Mouse (Mus musculus) intestine, postnatal 0 days (tissue): ENCODE results near the gene Setd2. TPM values are rescaled to one million over a fixed set of nuclear protein-coding genes. Genes with fewer than 3 reads are reported as not detected.
A peak's percentile ranks its signal among the peaks of the same experiment; 100 is the strongest.

Experiments used
- ATAC-seq: fragments of 200-750 bp; cut with Nextera tagmentation; 2 replicates; pipeline ENCODE4 v1.8.0; 2017; ENCODE audit warnings: mild to moderate bottlenecking, moderate TSS enrichment, moderate library complexity
- H3K27ac ChIP-seq: fragments of 300-500 bp; sonication (generic); 2 replicates; pipeline ENCODE4 v1.5.1; 2014; ENCODE audit warnings: mild to moderate bottlenecking, low read depth, low read length, moderate library complexity
- H3K27me3 ChIP-seq: fragments of 300-500 bp; sonication (generic); replicated peaks from 2 replicates; pipeline ENCODE4 v1.6.1; 2014; ENCODE audit warnings: low read length, mixed read lengths; ENCODE audit not compliant: control insufficient read depth, insufficient read depth
- H3K36me3 ChIP-seq: fragments of 300-500 bp; sonication (generic); 2 replicates; pipeline ENCODE4 v1.6.1; 2014; ENCODE audit warnings: mild to moderate bottlenecking, moderate library complexity; ENCODE audit not compliant: control insufficient read depth, insufficient read depth
- H3K4me1 ChIP-seq: fragments of 300-500 bp; sonication (generic); replicated peaks from 2 replicates; pipeline ENCODE4 v1.6.1; 2014; ENCODE audit warnings: antibody characterized with exemption, low read length, mixed read lengths; ENCODE audit not compliant: control insufficient read depth, insufficient read depth
- H3K4me2 ChIP-seq: fragments of 300-500 bp; sonication (generic); replicated peaks from 2 replicates; pipeline ENCODE4 v1.6.1; 2014; ENCODE audit warnings: low read depth, mild to moderate bottlenecking, moderate library complexity
- H3K4me3 ChIP-seq: fragments of 300-500 bp; sonication (generic); 2 replicates; pipeline ENCODE4 v1.5.1; 2014; ENCODE audit warnings: low read depth, low read length
- H3K9ac ChIP-seq: fragments of 300-500 bp; sonication (generic); 2 replicates; pipeline ENCODE4 v1.6.1; 2014; ENCODE audit warnings: mild to moderate bottlenecking, low read depth, low read length
- H3K9me3 ChIP-seq: fragments of 300-500 bp; sonication (generic); 2 replicates; pipeline ENCODE4 v1.6.1; 2016; ENCODE audit warnings: mixed run types; ENCODE audit not compliant: control insufficient read depth
- CTCF ChIP-seq: sonication (generic); IDR thresholded peaks from 2 replicates; pipeline ENCODE4 v1.5.1; 2016; ENCODE audit warnings: low read depth, mild to moderate bottlenecking, control low read depth, antibody characterized with exemption, moderate library complexity
- WGBS: fragments of 180-500 bp; shearing (Covaris S2); extraction: QIAGEN DNeasy Blood & Tissue Kit; methylation state at CpG from one replicate; pipeline ENCODE4 v1.1.7; 2014; 5-methylcytosine and 5-hydroxymethylcytosine counted together
- polyA plus RNA-seq: library from polyadenylated mRNA; unstranded; fragments of >200 nt; fragmentation: Nextera tagmentation; extraction: Ambion mirVana; gene quantifications from 2 replicates; pipeline ENCODE4 v1.2.1, GENCODE M21; 2015

Gene Setd2
- polyA plus RNA-seq, 1 experiment from 2014 or later, result 12.4 TPM

GRCm38 (mm10) chr9:110654726-110655650 lies 122.6 kb downstream of the Setd2 start:
- no peak for ATAC-seq
- no peaks in the 10 kb centered on the region for H3K9me3 ChIP-seq
- no peak for TF ChIP-seq CTCF
- H3K27ac ChIP-seq, result 0 out of 2 replicates have a peak overlapping the region, but pooled peaks have one; percentile 72
- H3K4me1 ChIP-seq, result peaks cover 7% of the 10 kb centered on the region; the same call in 1 of the 2 replicates
- peak overlapping the region; percentile 98 for H3K4me2 ChIP-seq
- WGBS, result 81% methylated on average over 19 of the region's 19 CpGs
- no peaks in the 10 kb centered on the region; the same call in 1 of the 2 replicates for H3K27me3 ChIP-seq
- H3K9ac ChIP-seq, result no peak overlapping the region
- H3K36me3 ChIP-seq, result no peaks in the 10 kb centered on the region; the same call in 1 of the 2 replicates
- no peak overlapping the region for H3K4me3 ChIP-seq

- WGBS, result 68% methylated on average over 10 of the region's 10 CpGs
- Histone ChIP-seq H3K9me3 (no peaks in the 10 kb centered on the region), H3K4me3 (no peak overlapping the region; the same call in 1 of the 2 replicates), H3K4me1 (peaks cover 7% of the 10 kb centered on the region; the same call in 1 of the 2 replicates), H3K27ac (peak overlapping the region; percentile 55), H3K36me3 (no peaks in the 10 kb centered on the region; the same call in 1 of the 2 replicates), H3K9ac (no peak overlapping the region), H3K4me2 (peak overlapping the region; percentile 67), H3K27me3 (no peaks in the 10 kb centered on the region; the same call in 1 of the 2 replicates)
- no peak for TF ChIP-seq CTCF
- no peak for ATAC-seq
Measured at GRCm38 (mm10) chr9:110655651-110656007, 123.2 kb downstream of the Setd2 start.

DNA sequence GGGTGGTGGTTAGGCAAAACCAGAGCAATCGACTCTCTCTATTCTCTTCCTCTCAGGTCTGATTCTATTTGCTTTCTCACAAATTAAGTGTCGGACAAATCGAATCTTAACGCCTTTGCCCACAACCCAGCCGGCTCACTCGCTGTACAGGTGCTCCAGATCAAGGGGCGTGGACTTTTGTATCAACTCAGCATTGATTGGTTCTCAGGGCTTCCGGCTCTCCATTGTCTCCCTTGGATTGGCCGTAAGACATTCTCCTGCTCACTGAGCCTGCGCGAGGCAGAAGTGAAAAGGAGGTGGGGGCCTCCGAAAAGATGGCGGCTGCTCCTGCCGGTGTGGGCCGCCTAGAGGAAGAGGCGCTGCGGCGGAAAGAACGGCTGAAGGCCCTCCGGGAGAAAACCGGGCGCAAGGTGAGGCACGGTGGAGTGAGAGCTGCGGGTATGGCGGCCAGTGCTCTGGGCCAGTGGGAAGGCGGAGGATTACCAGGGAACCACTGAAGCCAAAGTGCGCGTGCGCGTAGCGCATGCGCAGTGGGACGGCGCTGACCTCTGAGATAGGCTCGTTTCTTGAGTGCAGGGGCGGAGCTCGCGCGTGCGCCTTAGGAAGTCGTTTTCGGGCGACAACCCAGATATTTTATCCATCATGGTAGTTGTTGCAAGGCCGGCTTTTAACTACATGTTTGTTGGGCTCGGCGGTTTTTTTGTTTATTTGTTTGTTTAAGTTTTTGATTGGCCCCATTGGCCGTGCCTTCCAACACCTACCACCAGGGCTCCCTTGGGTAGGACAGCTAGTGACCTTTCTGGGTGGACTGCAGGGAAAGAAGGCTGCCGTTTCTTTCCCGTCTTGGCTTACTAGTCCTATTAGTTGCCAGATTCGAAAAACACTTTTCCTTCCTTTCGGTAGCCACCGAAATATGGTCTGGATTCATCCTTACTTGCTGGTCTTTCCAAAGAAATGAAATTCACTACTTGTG lies 124.1 kb downstream of the Setd2 start, which contains the start of gene Ccdc12:
Gene Ccdc12 (plus strand): TSS at position 255 of the 973 bp plus-strand sequence.
- peak; percentile 48 for TF ChIP-seq CTCF
- peak within 1 kb of the TSS; percentile 83 for H3K27ac ChIP-seq
- under 1% methylated on average over 52 of the region's 52 CpGs for whole genome bisulfite sequencing

DNA sequence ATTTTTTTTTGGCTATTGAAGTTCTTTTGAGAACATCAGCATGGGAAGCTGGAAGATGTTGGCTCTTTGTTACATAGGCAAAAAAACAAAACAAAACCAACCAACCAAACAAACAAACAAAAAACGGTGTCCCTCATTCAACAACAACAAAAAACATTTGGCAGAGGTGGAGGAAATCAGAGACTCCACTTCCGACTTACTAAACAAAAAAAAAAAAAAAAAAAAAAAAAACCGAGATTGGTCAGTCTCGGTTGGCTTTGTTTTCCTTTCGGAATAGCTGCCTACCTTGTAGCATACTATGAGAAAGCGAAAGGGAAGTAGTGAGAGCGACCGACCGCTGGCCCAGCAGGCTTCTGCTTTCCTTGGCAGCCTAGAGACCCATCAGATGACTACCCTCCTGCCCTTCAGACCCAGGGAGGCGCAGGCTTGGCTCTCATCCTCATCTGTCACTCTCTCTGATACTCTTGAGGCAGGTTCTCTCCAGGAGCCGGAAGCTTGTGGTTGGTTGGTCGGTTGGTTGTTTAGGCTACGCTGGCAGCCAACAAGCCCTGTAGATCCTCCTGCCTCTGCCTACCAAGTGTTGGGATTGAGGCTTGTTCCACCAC lies 125.2 kb downstream of the Setd2 start:
- peak overlapping the region; percentile 46; the same call in 1 of the 2 replicates for H3K27ac ChIP-seq
- no peak overlapping the region for H3K9ac ChIP-seq
- WGBS, result 53% methylated on average over 13 of the region's 13 CpGs

More for the DNA sequence above, 124.1 kb downstream of the Setd2 start, which contains the start of gene Ccdc12:
- Histone ChIP-seq H3K36me3 (no peaks in the 10 kb centered on the region; the same call in 1 of the 2 replicates), H3K4me1 (peaks cover 7% of the 10 kb centered on the region; the same call in 1 of the 2 replicates), H3K4me3 (peak within 1 kb of the TSS; percentile 62), H3K9ac (peak within 1 kb of the TSS; percentile 81), H3K27me3 (no peaks in the 10 kb centered on the region; the same call in 1 of the 2 replicates), H3K4me2 (peak within 1 kb of the TSS; percentile 67), H3K9me3 (no peaks in the 10 kb centered on the region)
- peak; percentile 87 for ATAC-seq

DNA sequence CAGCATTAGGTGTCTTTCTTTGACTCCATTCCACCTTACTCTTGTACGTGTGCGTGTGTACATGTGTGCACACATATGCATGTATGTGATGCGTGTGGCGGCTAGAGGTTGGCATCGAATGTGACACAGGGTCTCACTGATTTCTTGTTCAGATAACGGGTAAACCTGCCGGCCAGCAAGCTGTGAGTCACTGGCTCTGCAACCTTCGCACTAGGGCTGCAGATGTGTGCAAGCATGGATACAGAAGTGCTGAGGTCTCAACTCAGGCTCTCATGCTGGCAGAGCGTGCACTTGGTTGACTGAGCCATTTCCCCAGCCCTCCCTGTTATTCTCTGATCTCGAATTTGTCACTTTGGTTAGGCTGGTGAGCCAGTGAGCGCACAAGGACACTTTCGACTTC lies 127.1 kb downstream of the Setd2 start:
- 78% methylated on average over 12 of the region's 12 CpGs for WGBS
- 0 out of 2 replicates have a peak overlapping the region, but pooled peaks have one; percentile 2 for H3K27ac ChIP-seq
- no peak overlapping the region for H3K9ac ChIP-seq

More for the DNA sequence above, 125.2 kb downstream of the Setd2 start:
- H3K36me3 ChIP-seq, result no peaks in the 10 kb centered on the region; the same call in 1 of the 2 replicates
- no peaks in the 10 kb centered on the region for H3K9me3 ChIP-seq
- no peaks in the 10 kb centered on the region; the same call in 1 of the 2 replicates for H3K27me3 ChIP-seq
- H3K4me3 ChIP-seq, result peak overlapping the region; percentile 62
- peak overlapping the region; percentile 67 for H3K4me2 ChIP-seq
- ATAC-seq, result no peak
- H3K4me1 ChIP-seq, result peaks cover 7% of the 10 kb centered on the region; the same call in 1 of the 2 replicates
- TF ChIP-seq CTCF, result no peak

More for the DNA sequence above, 127.1 kb downstream of the Setd2 start:
- TF ChIP-seq CTCF, result no peak
- peaks cover 7% of the 10 kb centered on the region; the same call in 1 of the 2 replicates for H3K4me1 ChIP-seq
- no peak overlapping the region for H3K4me3 ChIP-seq
- no peaks in the 10 kb centered on the region for H3K9me3 ChIP-seq
- H3K36me3 ChIP-seq, result no peaks in the 10 kb centered on the region; the same call in 1 of the 2 replicates
- no peaks in the 10 kb centered on the region for H3K27me3 ChIP-seq
- no peak overlapping the region for H3K4me2 ChIP-seq
- no peak for ATAC-seq
